In genomic region chr5:35756020-35756419, GRCm38 (mm10) we compare ENCODE assay signal across 11 mouse cellular contexts. TPM values are rescaled to one million over a fixed set of nuclear protein-coding genes. Genes with fewer than 3 reads are reported as not detected.
"Had no signal": no experiment of that assay in that cellular context is flagged by ENCODE, and none has a peak within 500 bp of the region (broad histone marks: within the 10 kb centered on the region; RNA-seq: fewer than 3 reads in every experiment).

No protein-coding gene starts in this region.

- H3K36me3 ChIP-seq: limb, embryonic 10.5 days; limb, embryonic 13.5 days; liver, embryonic 12.5 days; liver, embryonic 15.5 days; lung, embryonic 15.5 days; midbrain, embryonic 10.5 days; neural tube, embryonic 13.5 days; stomach, embryonic 15.5 days had no signal

- H3K27ac ChIP-seq: kidney, postnatal 0 days; limb, embryonic 10.5 days; limb, embryonic 13.5 days; liver, embryonic 12.5 days; liver, embryonic 15.5 days; lung, embryonic 15.5 days; midbrain, embryonic 10.5 days; neural tube, embryonic 13.5 days; stomach, embryonic 15.5 days had no signal

- DNase-seq: right cerebral cortex, postnatal 25 days had no signal

- ATAC-seq: liver, embryonic 12.5 days had no signal

- H3K9ac ChIP-seq: limb, embryonic 13.5 days; liver, embryonic 12.5 days; liver, embryonic 15.5 days; lung, embryonic 15.5 days; stomach, embryonic 15.5 days had no signal

- H3K4me3 ChIP-seq: limb, embryonic 10.5 days; limb, embryonic 13.5 days; liver, embryonic 12.5 days; liver, embryonic 15.5 days; lung, embryonic 15.5 days had no signal

- H3K9me3 ChIP-seq: limb, embryonic 10.5 days; limb, embryonic 13.5 days; liver, embryonic 12.5 days; liver, embryonic 15.5 days; lung, embryonic 15.5 days; midbrain, embryonic 10.5 days; neural tube, embryonic 13.5 days; stomach, embryonic 15.5 days had no signal

RNA-seq across cellular contexts. Expression of gene Ablim2, which starts 1.7 kb away (rescaled TPM):
- total RNA-seq: neutrophil, adult 5-6 weeks had no signal
